Mouse (Mus musculus): ENCODE results near the gene Myl7.

- TF ChIP-seq CTCF (IDR thresholded peaks at IDR 0.05; ENCODE audit: low read depth, low read length) (no peak), POLR2A (IDR thresholded peaks at IDR 0.05; ENCODE audit: extremely low read depth, insufficient read depth, low read length) (no peak)
Observed at GRCm38 (mm10) chr11:5897230-5897629, 1.4 kb downstream of the Myl7 start.
